Mouse (Mus musculus) thymus, postnatal 14 days (tissue): ENCODE results near the gene Gm37596.
"Not testable (repeated sequence)": the region's sequence is repeated elsewhere in the genome, so short reads cannot be mapped to it uniquely, and the experiment has no call there.

Source experiments
- DNase-seq: peaks from one replicate; pipeline ENCODE4 v3.0.0; 2021

The Gm37596 gene

DNA sequence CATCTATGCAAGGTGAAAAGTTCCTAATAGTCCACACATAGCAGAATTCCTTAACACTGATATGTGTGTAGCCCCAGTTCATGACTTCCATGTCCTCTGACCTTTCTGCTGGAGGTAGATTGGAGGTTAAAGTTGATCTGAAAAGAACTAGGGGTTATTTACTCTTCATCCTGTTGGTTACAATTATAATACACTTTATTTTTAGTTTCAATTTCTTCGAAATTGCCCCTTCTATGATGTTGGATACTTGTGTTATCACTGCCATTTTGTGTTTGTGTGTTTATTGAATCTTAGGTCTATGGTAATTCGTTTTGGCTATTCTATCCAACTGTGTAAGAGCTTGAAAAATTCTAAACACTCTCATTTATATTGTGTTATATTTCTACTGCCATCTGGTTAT lies at the start of gene Gm37596:
Gm37596 (minus strand) TSS at position 101 of the 400 bp plus-strand sequence.
- not testable (repeated sequence) for DNase-seq

DNA sequence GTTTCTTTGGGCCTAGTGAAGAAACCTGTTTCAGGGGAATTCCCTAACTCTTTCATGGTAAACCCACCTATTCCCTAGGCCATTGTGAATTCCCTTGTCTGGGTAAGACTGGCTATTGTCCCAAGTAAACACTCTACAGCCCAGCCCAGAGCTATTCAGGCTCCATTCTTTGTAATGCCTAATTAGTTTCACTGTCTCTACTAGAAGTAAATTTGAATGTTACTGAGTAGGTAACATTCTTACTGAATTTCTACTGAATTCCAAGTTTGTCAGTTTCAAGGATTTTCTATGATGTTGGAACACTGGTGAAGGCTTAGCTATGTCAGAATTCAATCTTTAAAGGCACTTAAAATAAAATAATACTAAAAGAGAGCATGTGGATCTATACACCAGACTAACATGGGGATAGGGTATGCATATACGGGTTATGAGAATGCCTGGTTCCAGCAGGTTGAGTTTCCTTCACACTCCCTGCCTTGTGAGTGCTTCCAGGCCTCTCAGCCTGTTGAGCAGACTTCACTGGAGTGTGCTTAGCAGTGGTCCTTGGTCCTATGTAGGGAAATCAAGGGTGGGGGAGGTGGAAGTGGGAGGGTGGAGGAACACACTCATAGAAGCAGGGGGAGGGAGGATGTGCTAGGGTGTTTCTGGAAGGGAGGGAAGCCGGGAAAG lies 16.2 kb upstream of the Gm37596 start:
- DNase-seq, result not testable (repeated sequence)

DNA sequence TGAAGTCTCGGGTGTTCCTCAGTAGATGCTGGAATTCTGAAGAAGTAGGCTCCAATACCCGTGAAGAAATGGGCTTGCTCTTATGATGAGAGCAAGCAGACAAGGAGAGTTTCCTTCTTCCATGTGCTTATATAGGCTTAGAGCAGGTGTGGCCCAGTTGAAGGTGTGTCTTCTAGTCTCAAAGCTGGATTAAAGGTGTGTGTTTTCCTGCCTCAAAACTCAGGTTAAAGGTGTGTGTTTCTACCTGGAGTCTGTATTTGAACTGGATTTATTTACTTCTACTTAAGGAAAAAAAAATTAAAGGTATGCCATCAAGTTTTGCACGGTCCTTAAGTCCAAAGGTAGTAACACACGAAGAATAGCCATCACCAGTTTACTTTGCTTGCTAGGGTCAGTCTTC lies 16.7 kb downstream of the Gm37596 start, which contains the start of gene Tdpoz1:
Tdpoz1 (minus strand) TSS at position 101 of the 400 bp plus-strand sequence.
- not testable (repeated sequence) for DNase-seq

DNA sequence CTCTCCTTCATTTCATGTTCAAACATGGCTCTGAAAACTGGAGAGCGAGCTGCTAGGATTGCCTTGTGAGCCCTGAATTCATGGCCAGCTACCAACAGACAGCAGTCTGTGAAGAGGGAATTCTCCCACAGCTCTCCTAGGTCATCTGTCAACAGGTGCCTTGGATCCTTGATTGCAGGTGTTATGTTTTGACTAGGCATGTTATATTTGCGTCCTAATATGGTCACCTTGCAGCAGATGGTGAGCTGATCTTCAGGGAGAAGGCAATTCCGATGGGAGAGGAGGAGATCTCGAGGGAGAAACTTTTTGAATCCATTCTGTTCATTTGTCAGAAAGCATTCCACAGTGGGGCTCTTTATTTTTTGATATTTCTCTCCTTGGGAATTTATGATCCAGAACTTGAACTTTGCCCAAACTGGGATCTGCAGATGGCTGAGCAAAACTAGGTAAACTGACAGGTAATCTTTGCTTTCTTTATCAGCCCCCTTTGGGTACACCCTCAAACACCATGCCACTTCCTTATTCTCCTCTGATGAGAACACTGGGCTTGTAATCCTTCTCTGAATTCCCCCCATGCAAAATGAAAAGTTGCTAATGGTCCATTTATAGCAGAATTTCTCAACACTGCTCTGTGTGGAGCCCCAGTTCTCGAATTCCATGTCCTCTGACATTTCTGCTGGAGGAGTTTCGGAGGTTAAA lies 21.9 kb downstream of the Gm37596 start:
- DNase-seq, result not testable (repeated sequence)

DNA sequence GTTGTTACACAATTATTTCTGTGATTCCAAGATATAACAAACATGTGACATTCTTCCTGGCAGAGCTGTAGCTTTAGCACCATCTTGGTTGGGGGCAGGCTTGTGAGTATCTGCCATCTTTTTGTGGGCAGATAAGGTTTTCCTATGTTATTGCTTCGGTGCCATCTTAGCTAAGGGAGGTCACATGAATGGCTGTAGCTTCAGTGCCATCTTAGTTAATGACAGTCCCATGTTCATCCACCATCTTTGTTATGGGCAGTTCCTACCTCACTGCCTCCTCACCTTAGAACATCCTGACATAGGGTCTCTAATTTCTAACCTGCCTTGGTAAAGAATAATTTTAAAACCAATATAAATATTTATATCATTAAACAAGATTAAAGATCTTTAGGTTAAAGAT lies 38.6 kb downstream of the Gm37596 start:
- no peak for DNase-seq

DNA sequence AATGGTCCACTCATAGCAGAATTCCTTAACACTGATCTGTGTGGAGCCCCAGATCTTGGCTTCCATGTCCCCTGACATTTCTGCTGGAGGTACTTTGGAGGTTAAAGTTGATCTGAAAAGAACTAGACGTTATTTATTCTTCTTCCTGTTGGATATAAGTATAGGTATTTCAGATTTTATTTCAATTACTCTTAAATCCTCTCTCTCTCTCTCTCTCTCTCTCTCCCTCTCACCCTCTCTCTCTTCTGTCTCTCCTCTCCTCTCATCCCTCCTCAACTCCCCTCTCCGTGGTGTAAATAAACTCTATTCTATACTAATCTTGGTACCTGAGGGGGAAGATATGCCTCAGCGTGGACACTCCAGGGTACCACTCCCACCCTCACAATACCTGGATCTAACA lies 40.3 kb downstream of the Gm37596 start, which contains the start of gene Tdpoz2:
Tdpoz2 (minus strand) TSS at position 101 of the 400 bp plus-strand sequence.
- no peak for DNase-seq
